Mouse (Mus musculus): ENCODE measurements around the gene Relb. TPM values are rescaled to one million over a fixed set of nuclear protein-coding genes. Genes with fewer than 3 reads are reported as not detected.

Gene Relb
- polyA plus RNA-seq, 1 experiment from 2014 or later: 14.0 TPM

DNA sequence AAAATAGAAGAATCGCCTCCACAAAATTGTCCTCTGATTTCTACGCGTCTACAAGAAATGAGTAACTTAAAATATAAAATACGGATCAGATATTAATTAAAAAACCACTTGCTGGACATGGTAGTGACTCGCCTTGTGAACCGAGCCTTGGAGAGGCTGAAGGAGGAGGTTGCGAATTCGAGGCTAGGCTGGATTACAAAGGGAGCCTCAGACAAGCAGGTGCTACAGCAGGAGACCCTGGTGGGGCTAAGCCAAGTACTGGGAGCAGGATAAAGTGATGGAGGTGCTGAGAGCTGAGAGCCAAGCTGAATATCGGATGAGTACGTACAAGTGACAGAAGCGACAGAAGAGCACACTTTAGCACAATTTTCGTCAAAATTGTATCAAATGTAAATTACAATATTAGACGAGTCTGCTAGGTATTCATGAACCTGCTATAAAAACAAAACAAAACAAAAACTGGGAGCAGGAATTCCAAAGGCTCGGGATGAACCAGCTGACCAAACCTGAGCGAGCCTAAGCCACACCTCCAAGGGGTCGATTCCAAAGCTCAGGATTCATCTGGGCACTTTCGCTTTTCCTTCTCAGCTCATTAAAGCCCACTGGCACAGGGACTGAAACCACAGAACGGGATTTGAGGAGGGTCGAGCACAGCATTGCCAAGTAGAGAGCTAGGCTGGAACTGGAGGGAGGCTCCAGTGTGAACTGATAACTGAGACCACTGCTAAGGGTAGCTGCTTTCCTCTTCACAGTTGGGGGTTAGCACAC is 66.4 kb downstream of the Relb start, which contains the start of gene Ppp1r37:
Gene Ppp1r37, minus strand, starts transcription at position 434 of the 768 bp plus-strand sequence.
- H3K27ac ChIP-seq (replicated peaks): peak within 1 kb of the TSS; percentile 95
- H3K36me3 ChIP-seq: peaks cover 25% of the 10 kb centered on the region
- H3K4me2 ChIP-seq (replicated peaks): peak within 1 kb of the TSS; percentile 90
- no peaks in the 10 kb centered on the region for H3K27me3 ChIP-seq
- H3K4me1 ChIP-seq: peaks cover 49% of the 10 kb centered on the region
- WGBS: 2% methylated on average over 19 of the region's 19 CpGs
- H3K9me3 ChIP-seq (replicated peaks): no peaks in the 10 kb centered on the region
- H3K9ac ChIP-seq: peak within 1 kb of the TSS; percentile 99
- H3K4me3 ChIP-seq (replicated peaks): peak within 1 kb of the TSS; percentile 99
- ATAC-seq (ENCODE audit: insufficient number of reproducible peaks, low FRiP score, low TSS enrichment, low read depth): no peak

DNA sequence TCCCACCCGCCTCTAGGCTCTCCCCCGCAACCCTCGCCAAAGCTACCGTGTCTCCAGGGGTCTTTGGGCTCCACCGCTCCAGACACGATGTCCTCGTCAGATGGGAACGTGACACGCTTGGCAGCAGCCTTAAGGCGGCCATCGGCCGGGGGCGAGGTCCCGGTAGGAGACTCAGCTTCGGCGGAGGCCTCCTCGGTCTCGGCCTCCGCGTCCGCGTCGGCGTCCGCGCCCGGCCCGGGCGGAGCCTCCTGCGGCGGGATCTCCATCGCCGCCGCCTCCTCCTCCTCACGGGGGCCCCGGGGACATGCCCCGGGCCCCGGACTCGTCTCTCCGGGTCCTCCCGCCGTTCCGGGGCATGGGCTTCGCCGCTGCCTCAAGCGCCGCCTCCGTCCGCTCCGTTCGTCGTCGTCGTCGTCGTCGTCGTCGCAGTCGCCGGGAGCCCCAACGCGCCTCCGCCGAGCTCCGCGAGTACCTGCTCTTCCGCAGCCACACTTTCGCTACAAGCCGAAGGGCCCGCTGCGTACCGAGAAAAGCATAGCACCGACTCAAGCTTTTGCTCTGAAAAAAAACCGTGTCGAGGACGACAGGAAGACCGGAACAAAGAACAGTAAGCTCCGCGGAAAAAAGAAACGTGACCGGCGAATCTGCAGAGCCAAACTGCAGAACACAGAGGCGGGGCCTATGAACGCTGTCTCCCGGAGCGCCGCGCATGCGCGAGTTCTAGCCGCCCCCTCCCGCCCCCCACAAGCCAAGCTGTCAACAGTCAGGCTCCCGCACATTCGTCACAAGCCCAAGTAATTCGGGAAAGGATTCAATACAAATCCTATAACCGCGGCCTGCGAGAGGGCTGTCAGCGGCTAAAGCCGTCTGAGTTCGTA is 67.2 kb downstream of the Relb start:
- Histone ChIP-seq H3K4me1 (peaks cover 52% of the 10 kb centered on the region), H3K9me3 (replicated peaks) (no peaks in the 10 kb centered on the region), H3K27ac (replicated peaks) (peak overlapping the region; percentile 95), H3K4me2 (replicated peaks) (peak overlapping the region; percentile 90), H3K36me3 (peaks cover 22% of the 10 kb centered on the region), H3K9ac (peak overlapping the region; percentile 99), H3K27me3 (no peaks in the 10 kb centered on the region), H3K4me3 (replicated peaks) (peak overlapping the region; percentile 99)
- under 1% methylated on average over 82 of the region's 102 CpGs for WGBS
- peak; percentile 86 for ATAC-seq (ENCODE audit: insufficient number of reproducible peaks, low FRiP score, low TSS enrichment, low read depth)

DNA sequence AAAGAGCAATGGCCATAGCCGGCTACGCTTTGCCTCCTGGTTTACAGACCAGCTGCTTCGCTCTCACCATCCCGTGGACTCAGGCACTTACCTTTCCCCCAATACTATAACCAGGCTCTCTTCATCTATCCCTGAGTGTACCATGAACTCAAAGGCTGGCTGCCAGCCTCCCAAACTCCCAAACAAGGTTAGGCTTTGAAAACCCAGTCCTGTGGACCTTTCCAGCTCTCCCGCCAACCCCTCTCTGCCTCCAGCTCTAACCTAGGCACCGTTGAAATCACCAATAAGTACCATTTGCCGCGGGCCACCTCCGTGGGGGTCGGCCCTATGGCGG is 67.8 kb downstream of the Relb start:
- Histone ChIP-seq H3K4me2 (replicated peaks) (peak overlapping the region; percentile 90), H3K36me3 (peaks cover 19% of the 10 kb centered on the region), H3K27ac (replicated peaks) (peak overlapping the region; percentile 95), H3K9me3 (replicated peaks) (no peaks in the 10 kb centered on the region), H3K9ac (peak overlapping the region; percentile 99), H3K4me1 (peaks cover 52% of the 10 kb centered on the region), H3K27me3 (no peaks in the 10 kb centered on the region), H3K4me3 (replicated peaks) (peak overlapping the region; percentile 99)
- WGBS: 1% methylated on average over 11 of the region's 11 CpGs
- ATAC-seq (ENCODE audit: insufficient number of reproducible peaks, low FRiP score, low TSS enrichment, low read depth): no peak

DNA sequence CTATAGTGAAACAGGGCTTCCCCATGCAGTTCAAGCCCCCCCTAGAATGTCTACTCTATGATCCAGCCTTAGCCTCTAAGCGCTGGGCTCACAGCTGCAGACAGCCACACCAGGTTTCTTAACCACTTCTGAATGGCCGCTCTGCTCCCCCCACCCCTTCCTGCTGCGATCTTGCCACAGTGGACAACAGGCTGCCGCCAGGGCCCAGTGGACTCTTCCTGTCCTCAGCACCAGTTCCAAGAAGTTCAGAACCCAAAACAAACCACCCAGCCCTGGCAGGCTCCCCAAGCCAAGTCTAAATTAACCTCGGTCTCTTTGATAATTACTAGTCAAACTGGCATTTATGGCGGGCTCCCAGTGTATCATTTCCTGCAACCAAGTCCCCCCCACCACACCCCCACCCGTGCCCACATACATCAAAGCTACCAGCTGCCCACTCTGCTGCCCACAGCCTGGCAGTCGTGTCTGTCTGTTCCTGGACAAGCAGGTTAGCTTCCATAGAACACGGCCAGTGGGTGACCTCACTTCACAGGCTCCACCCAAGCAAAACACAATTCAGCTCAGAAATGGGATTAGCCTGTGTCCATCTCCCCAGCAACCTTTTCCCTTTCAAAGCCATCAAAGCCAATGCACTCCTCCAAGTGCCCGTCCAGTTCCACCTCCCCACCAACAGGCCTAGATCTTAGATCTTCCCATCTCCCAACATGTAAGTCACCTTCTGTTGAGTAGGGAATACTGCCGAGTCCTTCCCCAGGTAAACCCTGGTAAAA is 68.6 kb downstream of the Relb start:
- peak overlapping the region; percentile 95 for H3K27ac ChIP-seq (replicated peaks)

DNA sequence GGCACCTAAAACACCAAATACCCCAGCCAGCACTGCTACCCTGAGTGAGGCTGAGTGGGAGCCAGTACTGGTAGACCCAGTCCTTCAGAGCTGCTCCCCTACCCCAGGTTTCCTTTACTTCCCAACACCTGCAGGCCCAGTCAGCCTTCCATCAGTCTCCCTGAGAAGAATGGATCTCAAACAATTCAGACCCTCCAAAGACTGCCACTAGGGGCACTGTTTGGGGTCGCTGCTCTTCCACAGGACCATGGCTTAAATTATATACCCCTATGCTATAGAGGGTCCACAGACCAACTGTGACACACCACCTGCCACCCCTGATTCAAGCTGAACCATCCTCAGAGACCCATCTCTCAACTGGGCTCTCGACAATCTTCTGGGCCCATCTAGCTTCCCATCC is 70.3 kb downstream of the Relb start:
- ATAC-seq (ENCODE audit: insufficient number of reproducible peaks, low FRiP score, low TSS enrichment, low read depth): no peak
- no peaks in the 10 kb centered on the region for H3K27me3 ChIP-seq
- WGBS: 51% methylated on average over 2 of the region's 2 CpGs
- H3K4me1 ChIP-seq: peaks cover 55% of the 10 kb centered on the region
- no peaks in the 10 kb centered on the region for H3K9me3 ChIP-seq (replicated peaks)
- H3K9ac ChIP-seq: no peak overlapping the region
- 0 out of 2 replicates have a peak overlapping the region, but pooled peaks have one; percentile 3 for H3K4me3 ChIP-seq (replicated peaks)
- H3K4me2 ChIP-seq (replicated peaks): no peak overlapping the region
- no peak overlapping the region for H3K27ac ChIP-seq (replicated peaks)
- H3K36me3 ChIP-seq: peaks cover 8% of the 10 kb centered on the region

More for the DNA sequence above, 68.6 kb downstream of the Relb start:
- peak; percentile 46; the same call in 1 of the 2 replicates for ATAC-seq (ENCODE audit: insufficient number of reproducible peaks, low FRiP score, low TSS enrichment, low read depth)
- H3K4me2 ChIP-seq (replicated peaks): peak overlapping the region; percentile 90
- H3K4me3 ChIP-seq (replicated peaks): peak overlapping the region; percentile 99
- no peaks in the 10 kb centered on the region for H3K27me3 ChIP-seq
- peaks cover 52% of the 10 kb centered on the region for H3K4me1 ChIP-seq
- no peaks in the 10 kb centered on the region for H3K9me3 ChIP-seq (replicated peaks)
- H3K9ac ChIP-seq: peak overlapping the region; percentile 99
- 24% methylated on average over 11 of the region's 11 CpGs for WGBS
- H3K36me3 ChIP-seq: peaks cover 24% of the 10 kb centered on the region

DNA sequence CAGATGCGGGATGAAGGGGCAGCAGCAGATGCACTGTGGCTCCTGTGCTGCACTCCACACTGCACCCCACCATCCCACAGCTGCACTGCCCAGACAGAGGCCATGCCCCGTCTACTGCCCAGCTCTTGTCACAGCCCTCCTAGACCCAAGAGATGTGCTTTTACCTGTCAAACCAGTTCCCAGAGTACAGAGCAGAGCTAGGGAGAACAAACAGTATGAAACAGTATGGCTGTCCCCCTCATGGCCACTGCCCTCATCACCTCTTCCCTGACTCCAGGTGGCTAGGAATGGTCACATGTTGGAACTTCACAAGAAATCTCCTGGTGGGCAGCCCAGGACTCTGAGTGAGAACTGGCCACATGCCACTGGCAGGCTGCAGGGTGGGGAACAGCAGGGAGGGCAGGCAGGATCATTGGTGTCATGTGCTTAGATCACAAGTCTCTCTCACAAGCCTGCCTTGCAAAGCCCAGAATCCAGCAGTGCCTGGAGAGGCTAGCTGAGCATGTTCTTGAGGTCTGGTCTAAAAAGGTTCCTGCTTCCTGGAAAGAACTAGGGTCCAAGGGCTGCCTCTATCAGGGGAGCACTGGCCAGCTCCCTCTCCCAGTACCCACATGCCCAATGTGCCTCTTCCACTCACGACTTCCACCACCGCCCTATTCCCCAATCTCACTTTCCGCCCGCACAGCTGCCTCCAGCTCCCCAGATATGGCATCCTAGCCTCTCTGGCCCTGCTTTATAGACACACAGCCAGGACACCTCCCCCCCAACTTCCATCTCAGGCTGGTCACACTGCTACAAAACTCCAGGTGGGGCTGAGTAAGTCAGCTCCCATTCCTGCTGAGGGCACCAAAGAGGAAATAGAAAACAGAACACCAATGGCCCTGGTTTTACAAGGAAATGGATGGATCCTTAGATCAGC is 71.0 kb downstream of the Relb start:
- Histone ChIP-seq H3K36me3 (peaks cover 7% of the 10 kb centered on the region; the same call in 1 of the 2 replicates), H3K9me3 (replicated peaks) (no peaks in the 10 kb centered on the region), H3K27me3 (no peaks in the 10 kb centered on the region), H3K27ac (replicated peaks) (no peak overlapping the region), H3K9ac (no peak overlapping the region), H3K4me2 (replicated peaks) (no peak overlapping the region), H3K4me3 (replicated peaks) (no peak overlapping the region), H3K4me1 (peaks cover 49% of the 10 kb centered on the region)
- no peak for ATAC-seq (ENCODE audit: insufficient number of reproducible peaks, low FRiP score, low TSS enrichment, low read depth)
- 94% methylated on average over 6 of the region's 6 CpGs for WGBS

DNA sequence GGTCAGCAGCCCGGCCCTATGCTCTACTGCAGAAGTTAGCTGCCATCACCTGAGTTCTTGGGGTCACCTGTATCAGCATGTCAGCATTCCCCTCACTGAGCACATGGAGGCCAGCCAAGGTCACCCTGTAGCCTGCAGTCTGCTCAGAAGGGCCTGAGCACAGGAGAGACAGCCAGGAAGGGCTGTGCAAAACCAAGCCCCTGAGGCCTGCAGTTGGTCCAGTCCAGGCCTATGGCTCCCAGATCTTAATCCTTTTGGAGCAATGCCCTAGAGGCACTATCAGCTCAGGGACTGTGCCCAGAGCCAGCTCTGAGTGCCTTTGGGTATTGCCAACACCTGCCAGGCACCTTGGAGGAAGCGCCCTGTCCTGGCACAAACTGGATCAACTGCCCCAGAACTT is 72.2 kb downstream of the Relb start:
- no peak for ATAC-seq (ENCODE audit: insufficient number of reproducible peaks, low FRiP score, low TSS enrichment, low read depth)
- no peaks in the 10 kb centered on the region for H3K27me3 ChIP-seq
- H3K27ac ChIP-seq (replicated peaks): no peak overlapping the region
- H3K9me3 ChIP-seq (replicated peaks): no peaks in the 10 kb centered on the region
- H3K4me3 ChIP-seq (replicated peaks): no peak overlapping the region
- H3K9ac ChIP-seq: no peak overlapping the region
- H3K4me2 ChIP-seq (replicated peaks): no peak overlapping the region
- peaks cover 7% of the 10 kb centered on the region; the same call in 1 of the 2 replicates for H3K36me3 ChIP-seq
- peaks cover 46% of the 10 kb centered on the region for H3K4me1 ChIP-seq
- WGBS: 92% methylated on average over 2 of the region's 2 CpGs

Other genes starting within 250 kb of the Relb start
- gene Ercc2, start 247.4 kb downstream of the Relb start, polyA plus RNA-seq (2015; fragmentation: Nextera tagmentation; extraction: Ambion mirVana): 16.9 and 18.3 TPM in 2 replicates
- gene Klc3, start 225.3 kb downstream of the Relb start, polyA plus RNA-seq (2015; fragmentation: Nextera tagmentation; extraction: Ambion mirVana): 41.8 and 43.1 TPM in 2 replicates
- gene Ckm, start 224.7 kb downstream of the Relb start, polyA plus RNA-seq (2015; fragmentation: Nextera tagmentation; extraction: Ambion mirVana): 118 and 167 TPM in 2 replicates
- gene Mark4, start 170.6 kb downstream of the Relb start, polyA plus RNA-seq (2015; fragmentation: Nextera tagmentation; extraction: Ambion mirVana): 11.8 and 14.4 TPM in 2 replicates
- 1.2 and 1.4 TPM in 2 replicates for gene Exoc3l2, start 166.1 kb downstream of the Relb start, polyA plus RNA-seq (2015; fragmentation: Nextera tagmentation; extraction: Ambion mirVana)
- 2.4 and 2.8 TPM in 2 replicates for gene Bloc1s3, start 121.1 kb downstream of the Relb start, polyA plus RNA-seq (2015; fragmentation: Nextera tagmentation; extraction: Ambion mirVana)
- 89.5 and 101 TPM in 2 replicates for gene Trappc6a, start 121.0 kb downstream of the Relb start, polyA plus RNA-seq (2015; fragmentation: Nextera tagmentation; extraction: Ambion mirVana)
- 3.1 and 3.3 TPM in 2 replicates for gene Nkpd1, start 111.6 kb downstream of the Relb start, polyA plus RNA-seq (2015; fragmentation: Nextera tagmentation; extraction: Ambion mirVana)
- gene Ppp1r37, start 66.4 kb downstream of the Relb start, polyA plus RNA-seq (2015; fragmentation: Nextera tagmentation; extraction: Ambion mirVana): 31.4 and 36.0 TPM in 2 replicates
- gene Zfp296, start 52.2 kb downstream of the Relb start, polyA plus RNA-seq (2015; fragmentation: Nextera tagmentation; extraction: Ambion mirVana): 1.5 and 2.2 TPM in 2 replicates
- 149 and 162 TPM in 2 replicates for gene Gemin7, start 51.8 kb downstream of the Relb start, polyA plus RNA-seq (2015; fragmentation: Nextera tagmentation; extraction: Ambion mirVana)
- gene Clasrp, start 25.0 kb downstream of the Relb start, polyA plus RNA-seq (2015; fragmentation: Nextera tagmentation; extraction: Ambion mirVana): 58.3 and 66.1 TPM in 2 replicates
- gene Clptm1, start 35.6 kb upstream of the Relb start, polyA plus RNA-seq (2015; fragmentation: Nextera tagmentation; extraction: Ambion mirVana): 78.0 and 89.1 TPM in 2 replicates
- 0.67 and 1.3 TPM in 2 replicates for gene Apoc2, start 48.5 kb upstream of the Relb start, polyA plus RNA-seq (2015; fragmentation: Nextera tagmentation; extraction: Ambion mirVana)
- not detected in 2 replicates for gene Gm44805, start 52.0 kb upstream of the Relb start, polyA plus RNA-seq (2015; fragmentation: Nextera tagmentation; extraction: Ambion mirVana)
- 0.16 TPM in 1 of 2 replicates, not detected in the other for gene Apoc4, start 52.0 kb upstream of the Relb start, polyA plus RNA-seq (2015; fragmentation: Nextera tagmentation; extraction: Ambion mirVana)
- gene Apoc1, start 63.2 kb upstream of the Relb start, polyA plus RNA-seq (2015; fragmentation: Nextera tagmentation; extraction: Ambion mirVana): 38.9 and 45.8 TPM in 2 replicates
- 442 and 474 TPM in 2 replicates for gene Apoe, start 69.8 kb upstream of the Relb start, polyA plus RNA-seq (2015; fragmentation: Nextera tagmentation; extraction: Ambion mirVana)
- gene Tomm40, start 86.0 kb upstream of the Relb start, polyA plus RNA-seq (2015; fragmentation: Nextera tagmentation; extraction: Ambion mirVana): 146 and 148 TPM in 2 replicates
- 79.6 and 86.6 TPM in 2 replicates for gene Nectin2, start 121.0 kb upstream of the Relb start, polyA plus RNA-seq (2015; fragmentation: Nextera tagmentation; extraction: Ambion mirVana)
- 158 and 163 TPM in 2 replicates for gene Bcam, start 141.6 kb upstream of the Relb start, polyA plus RNA-seq (2015; fragmentation: Nextera tagmentation; extraction: Ambion mirVana)
- 13.2 and 17.2 TPM in 2 replicates for gene Cblc, start 167.4 kb upstream of the Relb start, polyA plus RNA-seq (2015; fragmentation: Nextera tagmentation; extraction: Ambion mirVana)
- gene Bcl3, start 193.3 kb upstream of the Relb start, polyA plus RNA-seq (2015; fragmentation: Nextera tagmentation; extraction: Ambion mirVana): 4.7 and 6.9 TPM in 2 replicates
- 0.59 TPM in 1 of 2 replicates, not detected in the other for gene Gm19345, start 222.6 kb upstream of the Relb start, polyA plus RNA-seq (2015; fragmentation: Nextera tagmentation; extraction: Ambion mirVana)
- gene Ceacam16, start 231.9 kb upstream of the Relb start, polyA plus RNA-seq (2015; fragmentation: Nextera tagmentation; extraction: Ambion mirVana): not detected in 2 replicates